Mouse (Mus musculus) heart, embryonic 12.5 days (tissue): ENCODE measurements at regions not wholly inside any gene's neighbourhood (a gene's known extent, or its start where the extent isn't known, plus 50 kb on each side); places are given as distances from the start of the nearest gene placed in this dataset.

Experiments used
- ATAC-seq: fragments of 200-750 bp; cut with Nextera tagmentation; 2 replicates; pipeline ENCODE4 v1.8.0; 2017; ENCODE audit warnings: moderate TSS enrichment, moderate library complexity; ENCODE audit not compliant: insufficient number of reproducible peaks, low FRiP score
- H3K27ac ChIP-seq: fragments of 300-500 bp; sonication (generic); 2 replicates; pipeline ENCODE4 v1.5.1; 2016; ENCODE audit warnings: mild to moderate bottlenecking, moderate library complexity; ENCODE audit not compliant: poor library complexity, severe bottlenecking
- H3K27me3 ChIP-seq: fragments of 300-500 bp; sonication (generic); replicated peaks from 2 replicates; pipeline ENCODE4 v1.6.1; 2016; ENCODE audit warnings: mild to moderate bottlenecking, moderate library complexity
- H3K36me3 ChIP-seq: fragments of 300-500 bp; sonication (generic); 2 replicates; pipeline ENCODE4 v1.6.1; 2016; ENCODE audit warnings: mild to moderate bottlenecking, moderate library complexity
- H3K4me1 ChIP-seq: fragments of 300-500 bp; sonication (generic); replicated peaks from 2 replicates; pipeline ENCODE4 v1.6.1; 2016; ENCODE audit warnings: mild to moderate bottlenecking
- H3K4me2 ChIP-seq: fragments of 300-500 bp; sonication (generic); 2 replicates; pipeline ENCODE4 v1.6.1; 2016; ENCODE audit warnings: mild to moderate bottlenecking, moderate library complexity
- H3K4me3 ChIP-seq: fragments of 300-500 bp; sonication (generic); 2 replicates; pipeline ENCODE4 v1.5.1; 2016; ENCODE audit warnings: mild to moderate bottlenecking
- H3K9ac ChIP-seq: fragments of 300-500 bp; sonication (generic); 2 replicates; pipeline ENCODE4 v1.6.1; 2016; ENCODE audit warnings: mild to moderate bottlenecking, moderate library complexity
- H3K9me3 ChIP-seq: fragments of 300-500 bp; sonication (generic); replicated peaks from 2 replicates; pipeline ENCODE4 v1.6.1; 2016; ENCODE audit warnings: mild to moderate bottlenecking, moderate library complexity
- WGBS: fragments of 180-500 bp; shearing (Covaris S2); methylation state at CpG from one replicate; pipeline ENCODE4 v1.1.7; 2016; 5-methylcytosine and 5-hydroxymethylcytosine counted together

- peak; percentile 73 for ATAC-seq
- Histone ChIP-seq H3K9me3 (0 out of 2 replicates have a peak, but pooled peaks cover 4% of the 10 kb centered on the region), H3K4me3 (no peak overlapping the region), H3K4me2 (no peak overlapping the region), H3K27ac (peak overlapping the region; percentile 30; the same call in 1 of the 2 replicates), H3K4me1 (no peaks in the 10 kb centered on the region), H3K27me3 (0 out of 2 replicates have a peak, but pooled peaks cover 5% of the 10 kb centered on the region), H3K9ac (no peak overlapping the region), H3K36me3 (no peaks in the 10 kb centered on the region)
- 70% methylated on average over 3 of the region's 3 CpGs for WGBS
Measured at GRCm38 (mm10) chr7:135818298-135818697, 102.1 kb upstream of the Mki67 start.

- 67% methylated on average over 6 of the region's 6 CpGs for WGBS
Measured at GRCm38 (mm10) chr7:135823884-135824750, 108.0 kb upstream of the Mki67 start.

DNA sequence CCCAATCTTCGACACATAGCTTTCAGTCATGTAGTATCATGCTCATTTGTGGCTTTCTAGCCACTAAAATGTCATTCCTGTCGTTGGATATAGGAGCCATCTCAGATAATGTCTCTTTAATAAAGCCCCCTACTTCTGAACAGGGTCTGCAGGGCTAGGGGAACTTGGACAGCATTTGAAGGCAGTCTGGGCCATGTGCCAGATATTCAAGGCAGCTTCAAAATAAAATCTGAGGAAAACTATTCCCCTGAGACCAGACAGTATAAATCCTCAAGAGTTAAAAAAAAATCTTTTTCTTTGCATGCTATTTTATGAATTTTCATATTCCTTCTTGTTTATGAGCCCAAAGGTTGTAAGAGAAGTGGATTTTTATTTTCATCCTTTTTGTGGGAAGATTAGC is 113.1 kb upstream of the Mki67 start:
- Histone ChIP-seq H3K4me2 (no peak overlapping the region), H3K4me1 (no peaks in the 10 kb centered on the region), H3K9me3 (no peaks in the 10 kb centered on the region), H3K4me3 (no peak overlapping the region), H3K27me3 (peaks cover 10% of the 10 kb centered on the region), H3K9ac (no peak overlapping the region), H3K27ac (no peak overlapping the region), H3K36me3 (no peaks in the 10 kb centered on the region)
- ATAC-seq = no peak
- 60% methylated on average over 2 of the region's 2 CpGs for WGBS

More at GRCm38 (mm10) chr7:135823884-135824750, 108.0 kb upstream of the Mki67 start:
- no peaks in the 10 kb centered on the region for H3K36me3 ChIP-seq
- no peaks in the 10 kb centered on the region for H3K4me1 ChIP-seq
- H3K27ac ChIP-seq = no peak overlapping the region
- no peak overlapping the region for H3K4me3 ChIP-seq
- H3K4me2 ChIP-seq = no peak overlapping the region
- ATAC-seq = no peak
- H3K9me3 ChIP-seq = 0 out of 2 replicates have a peak, but pooled peaks cover 4% of the 10 kb centered on the region
- no peaks in the 10 kb centered on the region for H3K27me3 ChIP-seq
- H3K9ac ChIP-seq = no peak overlapping the region

- no peak for ATAC-seq
- H3K4me1 ChIP-seq = no peaks in the 10 kb centered on the region
- H3K27me3 ChIP-seq = peaks cover 25% of the 10 kb centered on the region
- H3K27ac ChIP-seq = no peak overlapping the region
- H3K36me3 ChIP-seq = no peaks in the 10 kb centered on the region
- no peak overlapping the region for H3K4me3 ChIP-seq
- WGBS = 56% methylated on average over 9 of the region's 9 CpGs
- no peaks in the 10 kb centered on the region for H3K9me3 ChIP-seq
- H3K4me2 ChIP-seq = no peak overlapping the region
- H3K9ac ChIP-seq = no peak overlapping the region
Measured at GRCm38 (mm10) chr7:135833425-135833824, 117.3 kb upstream of the Mki67 start.

- no peak overlapping the region for H3K9ac ChIP-seq
- no peak overlapping the region for H3K27ac ChIP-seq
- H3K9me3 ChIP-seq = no peaks in the 10 kb centered on the region
- 40% methylated on average over 12 of the region's 12 CpGs for WGBS
- peaks cover 34% of the 10 kb centered on the region for H3K27me3 ChIP-seq
- peak; percentile 61; the same call in 1 of the 2 replicates for ATAC-seq
- no peaks in the 10 kb centered on the region for H3K4me1 ChIP-seq
- H3K36me3 ChIP-seq = no peaks in the 10 kb centered on the region
- no peak overlapping the region for H3K4me2 ChIP-seq
- no peak overlapping the region for H3K4me3 ChIP-seq
Measured at GRCm38 (mm10) chr7:135836808-135837733, 120.9 kb upstream of the Mki67 start.

DNA sequence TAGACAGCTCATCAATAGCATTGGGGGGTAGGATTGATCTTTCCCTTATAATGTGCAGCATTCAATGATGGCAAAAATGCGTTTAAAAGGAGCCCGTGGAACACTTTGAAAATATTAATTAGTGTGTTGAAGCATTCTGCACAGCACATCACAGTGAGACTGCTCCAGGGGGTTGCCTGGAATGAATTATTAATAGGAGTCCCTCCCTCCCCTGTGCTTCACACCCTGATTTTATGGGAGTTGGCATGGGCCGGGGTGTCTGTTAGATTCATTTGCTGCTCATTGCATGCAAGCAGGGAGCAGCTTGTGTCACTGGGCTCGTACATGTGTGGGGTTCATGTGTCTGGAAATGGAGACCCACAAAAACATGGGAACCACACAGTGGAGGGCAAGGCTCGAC is 127.9 kb upstream of the Mki67 start:
- Histone ChIP-seq H3K27ac (no peak overlapping the region), H3K4me1 (no peaks in the 10 kb centered on the region), H3K4me3 (no peak overlapping the region), H3K36me3 (no peaks in the 10 kb centered on the region), H3K9ac (no peak overlapping the region), H3K27me3 (peaks cover 40% of the 10 kb centered on the region), H3K4me2 (no peak overlapping the region), H3K9me3 (no peaks in the 10 kb centered on the region)
- no peak for ATAC-seq
- 72% methylated on average over 5 of the region's 5 CpGs for WGBS

GRCm38 (mm10) chr7:135847304-135847703 is 131.1 kb upstream of the Mki67 start:
- Histone ChIP-seq H3K27me3 (peaks cover 53% of the 10 kb centered on the region), H3K27ac (no peak overlapping the region), H3K9ac (no peak overlapping the region), H3K9me3 (no peaks in the 10 kb centered on the region), H3K36me3 (no peaks in the 10 kb centered on the region), H3K4me2 (no peak overlapping the region), H3K4me1 (no peaks in the 10 kb centered on the region), H3K4me3 (no peak overlapping the region)
- no peak for ATAC-seq
- WGBS = 68% methylated on average over 9 of the region's 9 CpGs

DNA sequence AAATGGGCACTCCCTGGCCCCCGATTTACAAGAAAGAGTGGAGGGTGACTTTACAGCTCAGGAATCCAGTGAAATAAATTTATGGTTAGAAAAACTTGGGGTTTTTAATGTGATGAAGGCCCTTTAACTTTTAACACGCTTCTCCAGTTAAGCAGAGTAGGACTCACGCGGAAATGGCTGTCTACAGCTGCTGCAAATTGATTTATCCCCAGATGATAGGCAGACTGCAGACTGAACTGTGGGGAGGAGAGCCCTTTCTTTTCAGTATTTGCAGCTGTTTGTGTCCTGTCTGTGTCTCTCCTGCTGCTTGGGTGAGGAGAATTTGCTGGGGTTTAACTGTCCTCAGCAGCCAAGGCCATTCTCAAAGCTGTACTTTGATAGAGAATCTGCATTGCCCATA is 132.0 kb upstream of the Mki67 start:
- 0 out of 2 replicates have a peak, but pooled peaks have one; percentile 22 for ATAC-seq
- H3K27me3 ChIP-seq = peaks cover 57% of the 10 kb centered on the region
- no peak overlapping the region for H3K9ac ChIP-seq
- no peak overlapping the region for H3K27ac ChIP-seq
- no peaks in the 10 kb centered on the region for H3K36me3 ChIP-seq
- no peak overlapping the region for H3K4me3 ChIP-seq
- 56% methylated on average over 4 of the region's 4 CpGs for WGBS
- no peaks in the 10 kb centered on the region for H3K9me3 ChIP-seq
- H3K4me2 ChIP-seq = no peak overlapping the region
- no peaks in the 10 kb centered on the region for H3K4me1 ChIP-seq

GRCm38 (mm10) chr7:135848833-135849232 is 132.7 kb upstream of the Mki67 start:
- WGBS = 58% methylated on average over 5 of the region's 5 CpGs
- H3K27ac ChIP-seq = no peak overlapping the region
- ATAC-seq = no peak

DNA sequence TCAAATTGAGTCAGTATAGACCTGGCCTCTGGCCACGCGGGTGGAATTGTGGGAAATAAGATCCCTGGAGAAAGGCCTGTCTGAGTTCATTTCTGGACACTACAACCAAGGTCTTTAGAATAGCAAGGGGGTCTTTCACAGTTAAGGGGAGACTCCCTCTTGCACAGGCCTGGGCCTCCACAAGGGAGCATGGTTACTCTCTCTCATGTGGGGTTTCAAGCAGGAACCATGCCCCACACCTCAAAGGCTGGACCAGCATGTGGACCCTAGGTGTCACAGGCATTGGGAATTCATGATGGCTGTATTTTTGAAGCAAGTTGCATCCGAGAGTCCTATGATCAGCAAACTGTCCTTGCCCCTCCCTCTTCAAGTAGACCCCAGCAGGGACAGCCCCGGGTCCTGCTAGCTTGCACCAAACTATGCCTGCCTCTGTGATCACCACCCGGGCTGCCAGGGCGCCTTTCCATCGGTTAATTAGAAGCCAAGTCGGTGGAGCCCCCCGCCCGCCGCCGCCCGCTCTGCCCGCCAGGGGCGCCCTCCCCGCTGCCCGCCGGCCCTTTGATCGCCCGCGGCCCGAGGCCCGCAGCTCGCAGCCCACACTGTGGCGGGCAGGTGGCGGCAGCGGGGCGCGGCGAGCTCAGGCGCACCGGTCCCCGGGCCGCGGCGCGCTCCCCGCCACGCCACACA is 137.1 kb upstream of the Mki67 start:
- H3K27me3 ChIP-seq = peaks cover 66% of the 10 kb centered on the region
- peak; percentile 51; the same call in 1 of the 2 replicates for ATAC-seq

More at GRCm38 (mm10) chr7:135848833-135849232, 132.7 kb upstream of the Mki67 start:
- H3K4me2 ChIP-seq = no peak overlapping the region
- H3K36me3 ChIP-seq = no peaks in the 10 kb centered on the region
- no peak overlapping the region for H3K4me3 ChIP-seq
- no peaks in the 10 kb centered on the region for H3K9me3 ChIP-seq
- H3K27me3 ChIP-seq = peaks cover 55% of the 10 kb centered on the region
- no peak overlapping the region for H3K9ac ChIP-seq
- H3K4me1 ChIP-seq = no peaks in the 10 kb centered on the region

More for the DNA sequence above, 137.1 kb upstream of the Mki67 start:
- WGBS = 7% methylated on average over 37 of the region's 39 CpGs
- Histone ChIP-seq H3K4me2 (peak overlapping the region; percentile 66), H3K4me3 (peak overlapping the region; percentile 30), H3K4me1 (no peaks in the 10 kb centered on the region), H3K36me3 (no peaks in the 10 kb centered on the region), H3K27ac (no peak overlapping the region), H3K9me3 (no peaks in the 10 kb centered on the region), H3K9ac (no peak overlapping the region; the same call in 1 of the 2 replicates)
